Mouse (Mus musculus): ENCODE measurements around the gene Bmpr2.

DNA sequence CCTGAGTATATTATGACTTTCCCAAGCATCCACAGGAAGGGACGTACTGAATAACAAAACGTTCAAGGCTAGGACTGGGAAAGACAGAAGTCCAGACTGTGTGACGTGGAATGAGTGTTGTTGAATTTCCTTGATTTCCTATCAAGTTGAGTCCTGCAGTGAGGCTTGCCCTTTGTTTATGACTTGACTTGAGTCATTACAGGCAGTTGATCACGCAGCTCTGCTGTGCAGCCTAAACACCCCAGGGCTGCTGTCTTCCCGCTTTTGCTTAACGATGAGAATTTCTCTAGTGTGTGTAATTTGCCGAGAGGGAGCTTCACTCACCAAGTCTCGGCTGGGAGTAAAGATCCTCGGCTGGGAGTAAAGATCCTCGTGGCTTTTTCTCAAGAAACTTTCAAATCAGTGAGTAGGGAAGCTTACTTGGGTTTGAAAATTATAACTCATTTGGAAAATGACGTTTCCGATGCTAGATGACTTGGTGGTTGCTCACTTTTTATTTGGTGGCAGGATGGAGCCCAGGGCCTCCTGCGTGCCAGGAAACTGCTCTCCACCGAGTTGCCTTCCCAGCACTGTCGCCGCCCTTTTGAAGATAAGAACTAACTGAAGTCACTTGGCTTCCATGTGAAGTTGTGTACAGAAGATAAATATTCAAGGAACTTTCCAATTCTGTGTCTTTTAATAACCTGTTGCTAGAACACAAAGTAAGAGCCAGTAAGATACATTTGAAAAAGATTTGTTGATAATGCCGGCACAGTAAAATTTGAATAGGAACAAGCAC, 23.4 kb upstream of the Bmpr2 start:
- TF ChIP-seq POLR2A (IDR thresholded peaks at IDR 0.05; ENCODE audit: low read depth, low read length) (no peak), CTCF (IDR thresholded peaks at IDR 0.05; ENCODE audit: extremely low read depth, insufficient read depth, insufficient read length, insufficient replicate concordance) (no peak)

Measured in spleen, adult 2 months (tissue).